Mouse (Mus musculus) frontal cortex, postnatal 14 days (tissue): Measurements from ENCODE around the gene Pptc7.
A peak's percentile ranks its signal among the peaks of the same experiment; 100 is the strongest.

Experiments used
- DNase-seq, 2 experiments: peaks; one replicate each; pipeline ENCODE4 v3.0.0; 2022; ENCODE audit warnings: low spot score in 2 of 2

The Pptc7 gene

DNA sequence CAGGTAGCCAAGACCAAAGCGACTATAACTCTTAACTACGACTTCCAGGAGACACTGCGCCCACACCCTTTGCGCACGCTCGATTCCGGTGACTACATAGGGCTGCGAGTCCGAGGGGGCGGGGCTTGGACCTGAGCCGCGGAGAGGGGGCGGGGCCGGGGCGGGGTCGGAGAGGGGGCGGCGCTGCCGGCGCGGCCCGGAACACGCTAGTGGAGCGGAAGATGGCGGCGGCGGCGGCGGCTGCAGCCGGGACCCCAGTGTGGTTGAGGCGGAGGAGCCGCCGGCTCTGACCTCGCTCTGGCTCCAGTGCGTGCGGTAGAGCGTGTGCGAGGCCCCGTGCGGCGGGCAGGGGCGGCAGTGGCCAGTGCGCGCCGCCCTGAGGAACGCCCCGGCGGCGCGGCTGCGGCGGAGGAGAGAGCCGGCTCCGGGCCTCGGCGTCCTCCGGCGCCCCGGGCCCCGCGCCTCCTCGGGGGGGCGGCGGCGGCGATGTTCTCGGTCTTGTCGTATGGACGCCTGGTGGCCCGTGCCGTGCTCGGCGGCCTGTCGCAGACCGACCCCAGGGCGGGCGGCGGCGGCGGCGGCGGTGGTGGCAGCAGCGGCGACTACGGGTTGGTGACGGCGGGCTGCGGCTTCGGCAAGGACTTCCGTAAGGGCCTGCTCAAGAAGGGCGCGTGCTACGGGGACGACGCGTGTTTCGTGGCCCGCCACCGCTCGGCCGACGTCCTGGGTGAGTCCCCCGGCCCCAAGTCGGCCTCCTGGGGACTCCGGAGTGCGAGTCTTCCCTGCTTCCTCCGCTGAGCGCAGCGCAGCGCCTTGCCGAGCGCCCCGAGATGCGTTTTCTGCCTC is at the start of gene Pptc7:
Gene Pptc7 (plus strand): TSS at position 183 of the 846 bp plus-strand sequence.
- peak; percentile 77 to 78 for DNase-seq

GRCm38 (mm10) chr5:122235196-122235836 is 48.8 kb upstream of the Pptc7 start:
- DNase-seq, result no peak

GRCm38 (mm10) chr5:122237200-122237599 is 47.0 kb upstream of the Pptc7 start:
- no peak for DNase-seq

DNA sequence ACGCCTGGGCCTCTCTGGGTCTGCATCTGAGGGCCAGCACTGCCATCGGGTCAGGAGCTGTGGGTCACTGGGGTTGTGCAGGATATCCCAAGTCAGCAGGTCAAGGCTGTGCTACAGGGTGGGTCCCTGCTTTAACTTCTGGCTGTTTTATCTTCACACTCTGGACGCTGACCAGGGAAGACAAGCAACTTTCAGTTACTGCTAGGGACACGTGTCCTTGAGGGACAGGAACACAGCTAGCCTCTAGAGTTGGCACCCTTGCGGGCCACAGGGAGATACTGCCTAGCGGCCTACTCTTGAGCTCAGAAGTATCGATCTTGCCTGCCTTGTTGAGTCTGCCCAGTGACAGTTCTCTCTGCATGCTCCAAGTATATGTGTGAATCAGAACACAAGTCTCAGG is 44.5 kb upstream of the Pptc7 start:
- no peak for DNase-seq

GRCm38 (mm10) chr5:122240521-122240920 is 43.6 kb upstream of the Pptc7 start:
- no peak for DNase-seq

GRCm38 (mm10) chr5:122240989-122241388 is 43.2 kb upstream of the Pptc7 start:
- no peak for DNase-seq

GRCm38 (mm10) chr5:122242521-122243123 is 41.5 kb upstream of the Pptc7 start:
- DNase-seq, result no peak

GRCm38 (mm10) chr5:122243781-122244523 is 40.2 kb upstream of the Pptc7 start:
- DNase-seq, result peak in 1 of 2 experiments; percentile 48

- no peak for DNase-seq
These were observed 39.0 kb upstream of the Pptc7 start for GRCm38 (mm10) chr5:122245186-122245585.

GRCm38 (mm10) chr5:122246547-122247167 is 37.5 kb upstream of the Pptc7 start:
- DNase-seq, result no peak

DNA sequence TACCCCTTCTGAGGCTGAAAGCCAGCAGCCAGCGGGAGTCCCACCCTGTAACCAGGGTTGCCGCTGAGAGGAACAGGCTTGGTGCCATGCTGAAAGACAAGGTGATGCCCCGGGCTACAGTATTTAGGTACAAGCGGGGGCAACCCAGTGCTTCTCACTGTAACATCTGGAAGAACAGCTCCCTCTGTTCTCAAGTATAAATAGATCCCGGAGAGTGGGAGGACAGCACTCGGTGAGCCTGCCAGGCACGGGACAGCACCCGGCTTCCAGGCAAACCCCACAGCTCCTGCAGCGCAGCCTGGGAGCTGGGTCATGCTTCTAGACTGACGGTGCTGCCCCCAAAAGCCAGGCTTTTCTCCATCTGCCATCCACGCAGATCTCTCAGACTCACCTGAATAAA is 36.6 kb upstream of the Pptc7 start:
- DNase-seq, result peak in 1 of 2 experiments; percentile 55

- DNase-seq, result no peak
These were observed 36.2 kb upstream of the Pptc7 start for GRCm38 (mm10) chr5:122247934-122248333.

DNA sequence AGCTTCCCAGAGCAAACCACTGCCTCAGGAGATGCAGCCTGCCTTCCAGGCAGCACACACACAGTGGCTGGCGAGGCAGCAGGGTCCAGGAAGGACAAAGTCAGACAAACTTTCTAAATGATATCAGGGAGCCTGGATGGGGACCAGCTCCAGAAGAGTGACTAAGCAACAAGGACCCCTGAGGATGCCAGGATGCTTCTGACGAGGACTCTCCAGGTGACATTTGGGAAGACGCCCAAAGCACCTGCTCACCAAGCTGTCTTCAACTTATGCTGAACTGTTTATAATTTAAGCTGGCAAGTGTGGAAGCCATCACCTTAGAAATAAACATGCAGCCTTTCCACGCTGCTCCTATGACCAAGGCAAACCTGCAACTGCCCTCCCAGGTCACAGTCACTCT is 34.9 kb upstream of the Pptc7 start:
- no peak for DNase-seq

DNA sequence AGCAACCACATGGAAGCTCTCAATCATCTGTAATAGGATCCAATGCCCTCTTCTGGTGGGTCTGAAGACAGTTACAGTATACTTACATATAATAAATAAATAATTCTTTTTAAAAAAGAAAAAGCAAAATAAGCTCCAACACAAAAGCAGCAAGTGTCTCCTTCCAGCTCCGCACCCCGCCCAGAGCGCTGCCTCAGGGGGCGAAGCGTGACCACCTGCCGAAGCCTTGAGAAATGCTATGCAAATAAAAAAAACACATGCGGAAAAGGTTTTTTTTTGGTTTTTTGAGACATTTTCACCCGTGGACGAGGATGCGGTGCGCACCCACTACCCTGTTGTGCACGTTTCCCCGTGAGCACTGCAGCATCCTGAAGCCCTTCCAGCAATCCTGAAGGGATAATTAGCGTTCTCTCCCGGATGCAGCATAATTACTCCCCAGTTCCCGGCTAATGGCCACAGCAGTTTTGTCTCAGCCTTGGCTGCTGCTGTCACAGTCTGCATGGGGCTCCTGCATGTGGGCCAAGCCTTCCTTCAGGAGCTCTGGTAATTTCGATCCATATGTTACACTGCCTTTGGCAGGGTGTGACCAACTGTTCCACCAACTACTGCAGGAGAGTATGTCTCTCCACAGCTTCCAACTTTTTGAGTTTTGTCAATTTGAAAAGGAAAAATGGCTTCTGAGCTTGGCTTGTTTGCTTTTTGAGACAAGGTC is 32.1 kb upstream of the Pptc7 start:
- DNase-seq, result no peak

- DNase-seq, result no peak
These were observed 26.0 kb upstream of the Pptc7 start for GRCm38 (mm10) chr5:122258027-122258741.

- DNase-seq, result no peak
These were observed 22.1 kb upstream of the Pptc7 start for GRCm38 (mm10) chr5:122262104-122262503.

- DNase-seq, result peak; percentile 66 to 74
These were observed 19.9 kb upstream of the Pptc7 start, which contains the start of gene Tctn1 for GRCm38 (mm10) chr5:122263933-122264905. Tctn1 (minus strand) TSS chr5:122264460.

DNA sequence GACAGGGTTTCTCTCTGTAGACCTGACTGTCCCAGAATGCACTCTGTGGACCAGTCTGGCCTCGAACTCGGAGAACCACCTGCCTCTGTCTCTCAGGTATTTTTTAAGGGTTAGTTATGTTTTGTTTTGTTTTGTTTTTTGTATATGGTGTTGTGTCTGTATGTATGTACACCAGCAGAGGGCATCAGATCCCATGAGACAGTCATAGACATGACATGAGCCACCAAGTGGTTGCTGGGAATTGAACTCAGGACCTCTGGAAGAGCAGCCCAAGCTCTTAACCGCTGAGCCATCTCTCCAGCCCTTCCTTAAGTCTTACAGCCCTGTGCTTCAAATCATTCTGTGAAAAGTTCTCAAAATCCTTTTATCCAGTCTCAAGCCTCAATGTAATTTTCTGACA is 19.0 kb upstream of the Pptc7 start:
- DNase-seq, result no peak

- no peak for DNase-seq
These were observed 18.2 kb upstream of the Pptc7 start for GRCm38 (mm10) chr5:122265942-122266341.
